Mouse (Mus musculus) embryonic facial prominence, embryonic 12.5 days (tissue): ENCODE data around the gene Arhgap22. TPM values are rescaled to one million over a fixed set of nuclear protein-coding genes. Genes with fewer than 3 reads are reported as not detected.

Experiments
- ATAC-seq: fragments of 200-750 bp; cut with Nextera tagmentation; 2 replicates; pipeline ENCODE4 v1.8.0; 2017; ENCODE audit not compliant: insufficient number of reproducible peaks, insufficient read depth, low FRiP score, low TSS enrichment
- H3K27ac ChIP-seq: fragments of 300-500 bp; sonication (generic); 2 replicates; pipeline ENCODE4 v1.5.1; 2016; ENCODE audit warnings: mild to moderate bottlenecking
- H3K27me3 ChIP-seq: fragments of 300-500 bp; sonication (generic); 2 replicates; pipeline ENCODE4 v1.6.1; 2016; ENCODE audit warnings: mild to moderate bottlenecking, moderate library complexity
- H3K36me3 ChIP-seq: fragments of 300-500 bp; sonication (generic); 2 replicates; pipeline ENCODE4 v1.6.1; 2016; ENCODE audit warnings: mild to moderate bottlenecking
- H3K4me1 ChIP-seq: fragments of 300-500 bp; sonication (generic); 2 replicates; pipeline ENCODE4 v1.6.1; 2016
- H3K4me2 ChIP-seq: fragments of 300-500 bp; sonication (generic); replicated peaks from 2 replicates; pipeline ENCODE4 v1.6.1; 2016; ENCODE audit warnings: mild to moderate bottlenecking, moderate library complexity
- H3K4me3 ChIP-seq: fragments of 300-500 bp; sonication (generic); 2 replicates; pipeline ENCODE4 v1.5.1; 2016; ENCODE audit warnings: mild to moderate bottlenecking
- H3K9ac ChIP-seq: fragments of 300-500 bp; sonication (generic); 2 replicates; pipeline ENCODE4 v1.6.1; 2016; ENCODE audit warnings: mild to moderate bottlenecking, moderate library complexity
- H3K9me3 ChIP-seq: fragments of 300-500 bp; sonication (generic); 2 replicates; pipeline ENCODE4 v1.6.1; 2016; ENCODE audit warnings: mild to moderate bottlenecking, moderate library complexity
- WGBS: fragments of 180-500 bp; shearing (Covaris S2); methylation state at CpG from one replicate; pipeline ENCODE4 v1.1.7; 2016; 5-methylcytosine and 5-hydroxymethylcytosine counted together
- polyA plus RNA-seq: library from polyadenylated mRNA; unstranded; fragments of >200 nt; fragmentation: Nextera tagmentation; extraction: Ambion mirVana; gene quantifications from 2 replicates; pipeline ENCODE4 v1.2.1, GENCODE M21; 2016

Arhgap22 gene
- polyA plus RNA-seq = 4.5 and 5.2 TPM in 2 replicates

GRCm38 (mm10) chr14:33213823-33214766 lies at the start of gene Arhgap22:
Gene Arhgap22, plus strand, starts transcription at chr14:33214026.
- H3K4me3 ChIP-seq = no peak within 1 kb of the TSS
- peak; percentile 72 for ATAC-seq
- peaks cover 25% of the 10 kb centered on the region for H3K27me3 ChIP-seq
- no peak within 1 kb of the TSS for H3K9ac ChIP-seq
- H3K4me2 ChIP-seq = peak within 1 kb of the TSS; percentile 39
- no peaks in the 10 kb centered on the region for H3K9me3 ChIP-seq
- peaks cover 4% of the 10 kb centered on the region; the same call in 1 of the 2 replicates for H3K4me1 ChIP-seq
- H3K27ac ChIP-seq = no peak within 1 kb of the TSS
- H3K36me3 ChIP-seq = no peaks in the 10 kb centered on the region
- 16% methylated on average over 28 of the region's 28 CpGs for WGBS

- H3K27ac ChIP-seq = no peak overlapping the region
- no peaks in the 10 kb centered on the region for H3K9me3 ChIP-seq
- H3K9ac ChIP-seq = no peak overlapping the region
- WGBS = 86% methylated on average over 4 of the region's 4 CpGs
- no peaks in the 10 kb centered on the region for H3K36me3 ChIP-seq
- no peak overlapping the region for H3K4me3 ChIP-seq
- ATAC-seq = no peak
- H3K4me1 ChIP-seq = no peaks in the 10 kb centered on the region
- no peak overlapping the region for H3K4me2 ChIP-seq
- H3K27me3 ChIP-seq = no peaks in the 10 kb centered on the region
Measured at GRCm38 (mm10) chr14:33168750-33169149, 45.1 kb upstream of the Arhgap22 start.

- Histone ChIP-seq H3K9me3 (no peaks in the 10 kb centered on the region), H3K9ac (no peak overlapping the region), H3K4me2 (no peak overlapping the region), H3K27me3 (no peaks in the 10 kb centered on the region), H3K4me1 (no peaks in the 10 kb centered on the region), H3K4me3 (no peak overlapping the region), H3K27ac (no peak overlapping the region), H3K36me3 (no peaks in the 10 kb centered on the region)
- 73% methylated on average over 1 of the region's 1 CpGs for WGBS
- ATAC-seq = no peak
Measured at GRCm38 (mm10) chr14:33171942-33172341, 41.9 kb upstream of the Arhgap22 start.

- Histone ChIP-seq H3K27ac (no peak overlapping the region), H3K27me3 (no peaks in the 10 kb centered on the region)
- WGBS = 85% methylated on average over 4 of the region's 4 CpGs
Measured at GRCm38 (mm10) chr14:33175059-33175821, 38.6 kb upstream of the Arhgap22 start.

GRCm38 (mm10) chr14:33180102-33180501 lies 33.7 kb upstream of the Arhgap22 start:
- H3K9me3 ChIP-seq = no peaks in the 10 kb centered on the region
- WGBS = 90% methylated on average over 5 of the region's 5 CpGs
- H3K4me3 ChIP-seq = no peak overlapping the region
- H3K27me3 ChIP-seq = no peaks in the 10 kb centered on the region
- no peaks in the 10 kb centered on the region for H3K4me1 ChIP-seq
- H3K4me2 ChIP-seq = no peak overlapping the region
- H3K9ac ChIP-seq = no peak overlapping the region
- H3K36me3 ChIP-seq = no peaks in the 10 kb centered on the region
- H3K27ac ChIP-seq = no peak overlapping the region
- ATAC-seq = no peak

More at GRCm38 (mm10) chr14:33175059-33175821, 38.6 kb upstream of the Arhgap22 start:
- no peak for ATAC-seq
- no peak overlapping the region for H3K9ac ChIP-seq
- H3K4me1 ChIP-seq = no peaks in the 10 kb centered on the region
- H3K4me2 ChIP-seq = no peak overlapping the region
- H3K36me3 ChIP-seq = no peaks in the 10 kb centered on the region
- H3K9me3 ChIP-seq = no peaks in the 10 kb centered on the region
- no peak overlapping the region for H3K4me3 ChIP-seq

GRCm38 (mm10) chr14:33185068-33185800 lies 28.6 kb upstream of the Arhgap22 start, which contains the start of gene Wdfy4:
Gene Wdfy4, minus strand, starts transcription at chr14:33185508.
- H3K27me3 ChIP-seq = no peaks in the 10 kb centered on the region
- no peak within 1 kb of the TSS for H3K4me3 ChIP-seq
- H3K4me1 ChIP-seq = no peaks in the 10 kb centered on the region
- H3K27ac ChIP-seq = no peak within 1 kb of the TSS
- 91% methylated on average over 11 of the region's 11 CpGs for WGBS
- H3K36me3 ChIP-seq = no peaks in the 10 kb centered on the region
- no peaks in the 10 kb centered on the region for H3K9me3 ChIP-seq
- H3K4me2 ChIP-seq = no peak within 1 kb of the TSS
- ATAC-seq = no peak
- H3K9ac ChIP-seq = no peak within 1 kb of the TSS

GRCm38 (mm10) chr14:33187201-33187600 lies 26.6 kb upstream of the Arhgap22 start:
- Histone ChIP-seq H3K27me3 (no peaks in the 10 kb centered on the region), H3K4me2 (no peak overlapping the region), H3K4me3 (no peak overlapping the region), H3K36me3 (no peaks in the 10 kb centered on the region), H3K27ac (no peak overlapping the region), H3K4me1 (no peaks in the 10 kb centered on the region), H3K9me3 (no peaks in the 10 kb centered on the region), H3K9ac (no peak overlapping the region)
- no peak for ATAC-seq
- WGBS = 69% methylated on average over 4 of the region's 4 CpGs

- no peak for ATAC-seq
- H3K9me3 ChIP-seq = no peaks in the 10 kb centered on the region
- H3K27ac ChIP-seq = no peak overlapping the region
- H3K36me3 ChIP-seq = no peaks in the 10 kb centered on the region
- no peak overlapping the region for H3K9ac ChIP-seq
- H3K4me1 ChIP-seq = no peaks in the 10 kb centered on the region
- no peaks in the 10 kb centered on the region for H3K27me3 ChIP-seq
- WGBS = 57% methylated on average over 10 of the region's 10 CpGs
- H3K4me3 ChIP-seq = no peak overlapping the region
- H3K4me2 ChIP-seq = no peak overlapping the region
Measured at GRCm38 (mm10) chr14:33189230-33189629, 24.6 kb upstream of the Arhgap22 start.

GRCm38 (mm10) chr14:33189849-33190423 lies 23.9 kb upstream of the Arhgap22 start:
- Histone ChIP-seq H3K27ac (no peak overlapping the region), H3K9me3 (no peaks in the 10 kb centered on the region), H3K4me1 (no peaks in the 10 kb centered on the region), H3K4me3 (no peak overlapping the region), H3K27me3 (no peaks in the 10 kb centered on the region), H3K4me2 (no peak overlapping the region), H3K36me3 (no peaks in the 10 kb centered on the region), H3K9ac (no peak overlapping the region)
- ATAC-seq = no peak
- 92% methylated on average over 21 of the region's 21 CpGs for WGBS

- Histone ChIP-seq H3K27me3 (no peaks in the 10 kb centered on the region), H3K36me3 (no peaks in the 10 kb centered on the region), H3K4me2 (no peak overlapping the region), H3K27ac (no peak overlapping the region), H3K4me1 (no peaks in the 10 kb centered on the region), H3K4me3 (no peak overlapping the region), H3K9me3 (no peaks in the 10 kb centered on the region), H3K9ac (no peak overlapping the region)
- 80% methylated on average over 1 of the region's 1 CpGs for WGBS
- no peak for ATAC-seq
Measured at GRCm38 (mm10) chr14:33190646-33191045, 23.2 kb upstream of the Arhgap22 start.

- Histone ChIP-seq H3K9me3 (no peaks in the 10 kb centered on the region), H3K4me2 (no peak overlapping the region), H3K27ac (no peak overlapping the region), H3K27me3 (no peaks in the 10 kb centered on the region), H3K9ac (no peak overlapping the region), H3K4me3 (no peak overlapping the region), H3K4me1 (no peaks in the 10 kb centered on the region), H3K36me3 (no peaks in the 10 kb centered on the region)
- ATAC-seq = no peak
Measured at GRCm38 (mm10) chr14:33193762-33194161, 20.1 kb upstream of the Arhgap22 start.
